Mouse (Mus musculus): Measurements from ENCODE around the gene Aicda.

Aicda gene

GRCm38 (mm10) chr6:122601031-122601430, 47.4 kb downstream of the Aicda start:
- DNase-seq (ENCODE audit: low read depth, low spot score) = no peak

GRCm38 (mm10) chr6:122601615-122602014, 48.0 kb downstream of the Aicda start:
- no peak for DNase-seq (ENCODE audit: low read depth, low spot score)

GRCm38 (mm10) chr6:122602242-122602991, 48.8 kb downstream of the Aicda start, which contains the start of gene Apobec1:
Gene Apobec1, minus strand, starts transcription at chr6:122602444.
- no peak for DNase-seq (ENCODE audit: low read depth, low spot score)

GRCm38 (mm10) chr6:122602992-122603322, 49.4 kb downstream of the Aicda start:
- no peak for DNase-seq (ENCODE audit: low read depth, low spot score)

GRCm38 (mm10) chr6:122604260-122604659, 50.7 kb downstream of the Aicda start:
- no peak for DNase-seq (ENCODE audit: low read depth, low spot score)

- no peak for DNase-seq (ENCODE audit: low read depth, low spot score)
Measured at GRCm38 (mm10) chr6:122605483-122605882, 51.9 kb downstream of the Aicda start.

- DNase-seq (ENCODE audit: low read depth, low spot score) = no peak
Measured at GRCm38 (mm10) chr6:122606661-122607060, 53.1 kb downstream of the Aicda start.

GRCm38 (mm10) chr6:122607700-122608099, 54.1 kb downstream of the Aicda start:
- DNase-seq (ENCODE audit: low read depth, low spot score) = no peak

- no peak for DNase-seq (ENCODE audit: low read depth, low spot score)
Measured at GRCm38 (mm10) chr6:122608434-122609376, 55.1 kb downstream of the Aicda start.

GRCm38 (mm10) chr6:122609377-122609728, 55.8 kb downstream of the Aicda start:
- DNase-seq (ENCODE audit: low read depth, low spot score) = no peak

- no peak for DNase-seq (ENCODE audit: low read depth, low spot score)
Measured at GRCm38 (mm10) chr6:122609771-122610170, 56.2 kb downstream of the Aicda start, which contains the start of gene Gdf3. Gene Gdf3, minus strand, starts transcription at chr6:122610087.

- no peak for DNase-seq (ENCODE audit: low read depth, low spot score)
Measured at GRCm38 (mm10) chr6:122612426-122612825, 58.8 kb downstream of the Aicda start.

All from retina, postnatal 7 days (tissue).